Mouse (Mus musculus): Measurements from ENCODE around the gene Atl1. TPM values are rescaled to one million over a fixed set of nuclear protein-coding genes. Genes with fewer than 3 reads are reported as not detected.

The Atl1 gene
- polyA plus RNA-seq, 1 experiment from 2014 or later: 124 TPM

DNA sequence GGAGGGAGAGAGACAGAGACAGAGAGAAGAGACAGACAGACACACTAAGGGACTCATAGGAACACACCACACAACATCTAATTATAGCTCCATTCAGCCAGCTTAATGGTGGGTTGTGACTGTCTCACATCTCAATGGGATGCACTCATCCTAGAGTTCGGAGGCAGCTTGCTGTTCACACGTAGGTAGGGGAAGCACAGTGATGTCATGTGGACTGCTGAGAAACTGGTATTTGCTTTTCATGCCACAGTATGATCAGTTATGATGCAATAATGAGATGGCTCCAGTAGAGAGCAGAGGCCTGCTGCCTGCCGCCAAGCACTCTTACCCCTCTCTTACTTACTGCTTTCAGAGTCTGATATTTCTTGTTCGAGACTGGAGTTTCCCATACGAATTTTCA, 53.4 kb downstream of the Atl1 start:
- H3K27ac ChIP-seq (ENCODE audit: low read length): no peak overlapping the region
- H3K9me3 ChIP-seq (ENCODE audit: control insufficient read depth, low read length): no peaks in the 10 kb centered on the region
- H3K27me3 ChIP-seq (replicated peaks; ENCODE audit: control insufficient read depth, insufficient read depth, low read length): no peaks in the 10 kb centered on the region
- no peak overlapping the region for H3K9ac ChIP-seq (replicated peaks; ENCODE audit: low read depth, low read length)
- 90% methylated on average over 5 of the region's 5 CpGs for WGBS
- H3K4me3 ChIP-seq (replicated peaks; ENCODE audit: low read length): no peak overlapping the region
- H3K4me1 ChIP-seq (replicated peaks; ENCODE audit: control insufficient read depth, insufficient read depth, low read length): no peaks in the 10 kb centered on the region
- no peak for ATAC-seq
- no peak overlapping the region for H3K4me2 ChIP-seq (ENCODE audit: low read length)
- peaks cover 22% of the 10 kb centered on the region for H3K36me3 ChIP-seq (ENCODE audit: control insufficient read depth, insufficient read depth)

DNA sequence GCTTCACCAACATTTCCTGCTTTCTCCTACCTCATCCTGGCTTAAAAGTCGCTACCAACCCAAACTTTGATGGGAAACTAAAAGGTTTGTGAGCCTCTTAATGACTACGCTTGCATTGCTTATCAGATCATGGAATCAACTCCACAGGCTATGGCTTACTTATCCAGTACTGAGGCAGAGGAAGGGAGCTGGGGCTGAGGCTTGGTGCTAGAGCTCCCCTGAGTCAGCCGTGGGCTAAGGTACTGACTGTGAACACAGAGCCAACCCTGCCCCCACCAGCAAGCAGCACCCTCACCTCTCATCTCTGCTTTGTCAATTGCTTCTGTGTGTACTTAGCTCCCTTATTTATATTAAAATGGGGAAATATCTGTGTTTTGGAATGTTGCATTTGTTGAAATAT, 55.1 kb downstream of the Atl1 start:
- WGBS: 88% methylated on average over 3 of the region's 3 CpGs
- H3K27ac ChIP-seq (ENCODE audit: low read length): no peak overlapping the region
- no peak overlapping the region for H3K4me2 ChIP-seq (ENCODE audit: low read length)
- no peaks in the 10 kb centered on the region for H3K27me3 ChIP-seq (replicated peaks; ENCODE audit: control insufficient read depth, insufficient read depth, low read length)
- peaks cover 22% of the 10 kb centered on the region for H3K36me3 ChIP-seq (ENCODE audit: control insufficient read depth, insufficient read depth)
- no peaks in the 10 kb centered on the region for H3K9me3 ChIP-seq (ENCODE audit: control insufficient read depth, low read length)
- ATAC-seq: no peak
- H3K4me1 ChIP-seq (replicated peaks; ENCODE audit: control insufficient read depth, insufficient read depth, low read length): no peaks in the 10 kb centered on the region
- H3K9ac ChIP-seq (replicated peaks; ENCODE audit: low read depth, low read length): no peak overlapping the region
- no peak overlapping the region for H3K4me3 ChIP-seq (replicated peaks; ENCODE audit: low read length)

DNA sequence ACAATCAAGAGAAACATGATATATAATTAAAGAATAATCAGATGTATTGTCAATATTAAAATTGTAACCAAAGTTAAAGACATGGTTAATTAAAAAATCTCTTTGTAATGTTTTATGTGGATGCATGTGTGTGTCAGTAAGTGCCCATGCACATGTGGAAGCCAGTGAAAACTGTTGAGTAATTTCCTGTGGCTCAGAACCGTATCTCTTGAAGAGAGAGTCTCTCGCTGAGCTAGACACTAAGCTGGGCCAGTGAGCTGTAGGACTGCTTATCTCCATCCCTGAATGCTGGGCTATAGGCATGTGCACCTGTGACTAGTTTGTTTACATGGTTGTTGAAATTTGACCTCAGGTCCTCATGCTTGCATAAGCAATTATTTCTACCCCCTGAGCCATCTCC, 65.0 kb downstream of the Atl1 start:
- H3K27ac ChIP-seq (ENCODE audit: low read length): no peak overlapping the region
- WGBS: 88% methylated on average over 2 of the region's 2 CpGs
- no peaks in the 10 kb centered on the region for H3K9me3 ChIP-seq (ENCODE audit: control insufficient read depth, low read length)
- no peak overlapping the region for H3K4me3 ChIP-seq (replicated peaks; ENCODE audit: low read length)
- no peak overlapping the region for H3K4me2 ChIP-seq (ENCODE audit: low read length)
- H3K36me3 ChIP-seq (ENCODE audit: control insufficient read depth, insufficient read depth): peaks cover 31% of the 10 kb centered on the region
- no peak for ATAC-seq
- no peak overlapping the region for H3K9ac ChIP-seq (replicated peaks; ENCODE audit: low read depth, low read length)
- no peaks in the 10 kb centered on the region for H3K4me1 ChIP-seq (replicated peaks; ENCODE audit: control insufficient read depth, insufficient read depth, low read length)
- no peaks in the 10 kb centered on the region for H3K27me3 ChIP-seq (replicated peaks; ENCODE audit: control insufficient read depth, insufficient read depth, low read length)

DNA sequence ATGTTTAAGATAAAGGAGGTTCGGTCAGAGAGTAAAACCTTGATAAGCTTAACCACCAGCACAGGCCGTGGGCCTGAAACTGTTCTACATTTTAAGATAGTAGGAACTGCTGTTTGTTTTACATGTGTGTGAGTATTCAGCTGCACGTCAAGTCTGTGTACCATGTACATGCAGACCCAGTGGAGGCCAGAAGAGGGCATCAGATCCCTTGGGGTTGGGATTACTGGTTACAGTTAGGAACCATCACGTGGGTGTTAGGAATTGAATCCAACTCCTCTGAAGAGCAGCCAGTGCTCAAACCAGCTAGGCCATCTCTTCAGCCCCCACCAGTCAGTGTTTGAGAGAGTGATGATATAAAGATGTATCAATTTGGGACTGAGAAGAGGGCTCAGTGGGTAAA, 70.1 kb downstream of the Atl1 start:
- Histone ChIP-seq H3K4me3 (replicated peaks; ENCODE audit: low read length) (no peak overlapping the region), H3K36me3 (ENCODE audit: control insufficient read depth, insufficient read depth) (peaks cover 29% of the 10 kb centered on the region), H3K4me1 (replicated peaks; ENCODE audit: control insufficient read depth, insufficient read depth, low read length) (no peaks in the 10 kb centered on the region), H3K27ac (ENCODE audit: low read length) (no peak overlapping the region), H3K9ac (replicated peaks; ENCODE audit: low read depth, low read length) (no peak overlapping the region), H3K9me3 (ENCODE audit: control insufficient read depth, low read length) (no peaks in the 10 kb centered on the region), H3K27me3 (replicated peaks; ENCODE audit: control insufficient read depth, insufficient read depth, low read length) (no peaks in the 10 kb centered on the region), H3K4me2 (ENCODE audit: low read length) (no peak overlapping the region)
- WGBS: 67% methylated on average over 4 of the region's 4 CpGs
- ATAC-seq: no peak

DNA sequence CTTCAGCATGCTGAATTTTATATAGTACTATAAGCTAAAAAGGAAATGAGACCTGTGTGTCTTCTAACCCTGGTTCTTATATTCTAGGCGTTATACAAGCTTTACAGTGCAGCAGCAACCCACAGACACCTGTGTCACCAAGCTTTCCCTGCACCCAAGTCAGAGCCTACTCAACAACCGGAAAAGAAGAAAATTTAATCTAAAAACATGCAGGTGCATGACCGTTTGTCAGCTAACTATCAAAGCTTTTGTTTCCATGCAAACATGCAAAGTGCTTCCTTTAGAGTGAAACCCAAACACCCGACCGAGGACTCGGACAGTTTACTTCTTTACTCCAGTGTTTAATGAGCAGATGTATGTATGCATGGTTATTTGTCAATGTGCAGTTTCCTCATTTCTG, 70.7 kb downstream of the Atl1 start:
- Histone ChIP-seq H3K4me3 (replicated peaks; ENCODE audit: low read length) (no peak overlapping the region), H3K27me3 (replicated peaks; ENCODE audit: control insufficient read depth, insufficient read depth, low read length) (no peaks in the 10 kb centered on the region), H3K36me3 (ENCODE audit: control insufficient read depth, insufficient read depth) (peaks cover 30% of the 10 kb centered on the region), H3K9me3 (ENCODE audit: control insufficient read depth, low read length) (no peaks in the 10 kb centered on the region), H3K9ac (replicated peaks; ENCODE audit: low read depth, low read length) (no peak overlapping the region), H3K4me1 (replicated peaks; ENCODE audit: control insufficient read depth, insufficient read depth, low read length) (no peaks in the 10 kb centered on the region), H3K4me2 (ENCODE audit: low read length) (no peak overlapping the region), H3K27ac (ENCODE audit: low read length) (no peak overlapping the region)
- WGBS: 84% methylated on average over 6 of the region's 6 CpGs
- no peak for ATAC-seq

DNA sequence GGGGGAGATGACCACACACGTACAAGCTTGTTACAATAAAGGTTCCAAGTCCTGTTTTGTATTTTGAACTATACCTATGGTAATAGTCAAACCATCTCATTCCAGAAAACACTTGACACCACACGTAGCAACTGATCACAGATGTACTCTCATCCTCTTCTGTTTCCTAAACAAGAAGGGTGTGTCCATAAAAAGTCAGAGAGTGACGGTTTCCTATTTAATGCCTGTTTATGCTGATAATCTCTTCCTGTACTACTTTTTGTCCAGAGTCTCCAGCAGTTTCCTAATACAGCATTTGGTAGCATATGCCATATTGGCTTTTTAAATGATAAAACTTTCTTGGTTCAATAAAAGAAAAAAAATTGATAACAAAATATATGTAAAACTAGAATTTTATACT, 73.2 kb downstream of the Atl1 start:
- Histone ChIP-seq H3K9ac (replicated peaks; ENCODE audit: low read depth, low read length) (no peak overlapping the region), H3K4me3 (replicated peaks; ENCODE audit: low read length) (no peak overlapping the region), H3K4me2 (ENCODE audit: low read length) (no peak overlapping the region), H3K9me3 (ENCODE audit: control insufficient read depth, low read length) (no peaks in the 10 kb centered on the region), H3K27ac (ENCODE audit: low read length) (no peak overlapping the region), H3K27me3 (replicated peaks; ENCODE audit: control insufficient read depth, insufficient read depth, low read length) (no peaks in the 10 kb centered on the region), H3K4me1 (replicated peaks; ENCODE audit: control insufficient read depth, insufficient read depth, low read length) (no peaks in the 10 kb centered on the region), H3K36me3 (ENCODE audit: control insufficient read depth, insufficient read depth) (peaks cover 23% of the 10 kb centered on the region)
- 93% methylated on average over 3 of the region's 3 CpGs for WGBS
- ATAC-seq: no peak

DNA sequence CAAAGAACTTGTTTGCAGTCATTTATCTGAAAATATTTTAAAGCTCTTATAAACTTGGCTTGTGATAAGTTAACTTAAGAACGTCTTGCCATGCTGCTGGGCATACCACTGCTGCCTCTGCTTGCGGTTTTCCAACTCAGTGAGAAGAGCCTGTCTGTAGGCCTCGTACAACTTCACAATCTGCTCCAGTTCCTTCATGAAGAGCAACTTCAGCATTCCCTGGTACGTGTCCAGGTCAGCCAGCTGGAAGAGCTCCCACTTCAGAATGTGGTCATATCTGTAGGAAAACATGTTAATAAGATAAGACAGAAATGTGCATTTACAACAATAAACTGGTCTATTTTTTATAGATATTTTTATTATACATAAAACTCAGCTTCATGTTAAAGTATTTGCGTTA, 73.7 kb downstream of the Atl1 start:
- Histone ChIP-seq H3K27ac (ENCODE audit: low read length) (no peak overlapping the region), H3K4me2 (ENCODE audit: low read length) (no peak overlapping the region), H3K27me3 (replicated peaks; ENCODE audit: control insufficient read depth, insufficient read depth, low read length) (no peaks in the 10 kb centered on the region), H3K4me1 (replicated peaks; ENCODE audit: control insufficient read depth, insufficient read depth, low read length) (no peaks in the 10 kb centered on the region), H3K4me3 (replicated peaks; ENCODE audit: low read length) (no peak overlapping the region), H3K9me3 (ENCODE audit: control insufficient read depth, low read length) (no peaks in the 10 kb centered on the region), H3K36me3 (ENCODE audit: control insufficient read depth, insufficient read depth) (peaks cover 20% of the 10 kb centered on the region), H3K9ac (replicated peaks; ENCODE audit: low read depth, low read length) (no peak overlapping the region)
- WGBS: 89% methylated on average over 5 of the region's 5 CpGs
- ATAC-seq: no peak

DNA sequence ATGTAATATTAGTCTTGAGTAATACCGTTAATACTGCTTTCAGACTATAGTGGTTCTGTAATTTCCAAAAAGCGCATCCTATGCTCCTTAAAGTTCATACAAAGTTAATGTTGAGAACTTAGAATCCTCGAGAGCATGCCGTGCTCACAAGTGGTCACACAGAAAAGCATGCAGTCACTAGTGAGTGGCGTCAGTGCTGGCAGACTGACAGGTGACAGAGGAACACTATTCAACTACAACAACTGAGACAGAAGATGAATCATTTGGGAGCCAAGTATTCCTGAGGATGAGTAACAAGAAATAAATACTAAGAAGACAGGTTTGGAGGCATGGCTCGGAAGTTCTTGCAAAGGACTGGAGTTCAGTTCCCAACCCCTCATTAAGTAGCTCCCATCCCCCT, 74.7 kb downstream of the Atl1 start:
- Histone ChIP-seq H3K4me2 (ENCODE audit: low read length) (no peak overlapping the region), H3K9me3 (ENCODE audit: control insufficient read depth, low read length) (no peaks in the 10 kb centered on the region), H3K27me3 (replicated peaks; ENCODE audit: control insufficient read depth, insufficient read depth, low read length) (no peaks in the 10 kb centered on the region), H3K4me1 (replicated peaks; ENCODE audit: control insufficient read depth, insufficient read depth, low read length) (no peaks in the 10 kb centered on the region), H3K27ac (ENCODE audit: low read length) (no peak overlapping the region), H3K9ac (replicated peaks; ENCODE audit: low read depth, low read length) (no peak overlapping the region), H3K4me3 (replicated peaks; ENCODE audit: low read length) (no peak overlapping the region), H3K36me3 (ENCODE audit: control insufficient read depth, insufficient read depth) (peaks cover 18% of the 10 kb centered on the region)
- no peak for ATAC-seq
- 90% methylated on average over 6 of the region's 6 CpGs for WGBS

DNA sequence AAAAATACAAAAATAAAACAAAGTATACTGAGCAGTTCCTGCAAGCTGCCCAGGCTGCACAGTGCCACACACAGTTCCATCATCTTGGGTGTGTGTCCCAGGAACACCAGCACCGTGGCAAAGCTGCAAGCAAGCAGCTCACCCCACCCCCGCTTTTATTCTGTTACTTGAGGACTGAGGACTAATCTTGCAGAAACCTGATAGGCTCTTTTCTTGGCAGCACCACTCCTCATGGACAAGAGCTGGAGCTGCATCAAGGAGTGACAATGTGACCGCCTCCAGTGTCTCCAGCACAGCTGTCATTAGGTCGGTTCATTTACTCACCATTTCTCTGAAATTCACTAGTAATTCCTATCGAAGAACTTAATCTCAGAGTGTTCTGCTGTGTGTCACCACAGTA, 75.7 kb downstream of the Atl1 start:
- Histone ChIP-seq H3K36me3 (ENCODE audit: control insufficient read depth, insufficient read depth) (peaks cover 10% of the 10 kb centered on the region), H3K9ac (replicated peaks; ENCODE audit: low read depth, low read length) (no peak overlapping the region), H3K4me1 (replicated peaks; ENCODE audit: control insufficient read depth, insufficient read depth, low read length) (no peaks in the 10 kb centered on the region), H3K4me2 (ENCODE audit: low read length) (no peak overlapping the region), H3K9me3 (ENCODE audit: control insufficient read depth, low read length) (no peaks in the 10 kb centered on the region), H3K4me3 (replicated peaks; ENCODE audit: low read length) (no peak overlapping the region), H3K27ac (ENCODE audit: low read length) (no peak overlapping the region), H3K27me3 (replicated peaks; ENCODE audit: control insufficient read depth, insufficient read depth, low read length) (no peaks in the 10 kb centered on the region)
- WGBS: 65% methylated on average over 5 of the region's 5 CpGs
- ATAC-seq: no peak

DNA sequence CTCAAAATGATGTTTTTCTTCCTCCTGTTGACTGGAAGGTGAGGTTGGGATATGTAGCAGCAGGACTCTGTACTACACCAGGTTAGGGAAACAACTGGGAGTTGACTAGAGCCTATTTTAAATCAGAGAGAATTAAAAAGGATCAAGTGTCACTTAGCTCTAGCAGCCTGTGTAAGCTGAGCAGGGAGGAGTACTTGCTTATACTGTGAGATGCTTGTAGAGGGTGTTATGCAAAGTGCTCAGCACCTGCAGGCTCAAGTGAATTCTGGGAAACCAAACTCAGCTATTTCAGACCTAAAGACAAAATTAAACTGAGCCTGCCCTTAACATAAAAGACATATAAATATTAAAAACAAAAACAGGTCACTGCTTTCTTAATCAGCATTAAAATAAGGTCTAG, 81.3 kb downstream of the Atl1 start:
- H3K4me3 ChIP-seq (replicated peaks; ENCODE audit: low read length): no peak overlapping the region
- H3K4me1 ChIP-seq (replicated peaks; ENCODE audit: control insufficient read depth, insufficient read depth, low read length): peaks cover 8% of the 10 kb centered on the region
- no peaks in the 10 kb centered on the region for H3K9me3 ChIP-seq (ENCODE audit: control insufficient read depth, low read length)
- H3K4me2 ChIP-seq (ENCODE audit: low read length): no peak overlapping the region
- H3K27me3 ChIP-seq (replicated peaks; ENCODE audit: control insufficient read depth, insufficient read depth, low read length): no peaks in the 10 kb centered on the region
- H3K36me3 ChIP-seq (ENCODE audit: control insufficient read depth, insufficient read depth): peaks cover 3% of the 10 kb centered on the region; the same call in 1 of the 2 replicates
- no peak overlapping the region for H3K9ac ChIP-seq (replicated peaks; ENCODE audit: low read depth, low read length)
- H3K27ac ChIP-seq (ENCODE audit: low read length): no peak overlapping the region
- ATAC-seq: no peak

Data from forebrain, embryonic 16.5 days (tissue).